Mouse (Mus musculus) CH12.LX (cell line): Measurements from ENCODE around the gene Cacna1c. TPM values are rescaled to one million over a fixed set of nuclear protein-coding genes. Genes with fewer than 3 reads are reported as not detected.

ENCODE experiments used
- DNase-seq: peaks from one replicate; pipeline ENCODE4 v3.0.0-alpha.2; 2013; ENCODE audit errors: extremely low read depth
- H3K27ac ChIP-seq: 2 replicates; pipeline ENCODE4 v1.5.1; 2012; ENCODE audit warnings: low read depth, mild to moderate bottlenecking, control low read depth, moderate library complexity; ENCODE audit not compliant: insufficient read depth
- H3K27me3 ChIP-seq: replicated peaks from 2 replicates; pipeline ENCODE3; 2012; ENCODE audit warnings: inconsistent platforms
- H3K36me3 ChIP-seq, 2 experiments: replicated peaks in 1 of 2; 2 replicates each; pipeline versions ENCODE3 to v1.6.1; 2012; ENCODE audit warnings: inconsistent platforms in 1 of 2, low read length in 1 of 2, mild to moderate bottlenecking in 1 of 2, mixed read lengths in 1 of 2, moderate library complexity in 1 of 2; ENCODE audit not compliant: control insufficient read depth in 1 of 2, insufficient read depth in 1 of 2
- H3K4me1 ChIP-seq, 2 experiments: 2 replicates each; pipeline ENCODE4 v1.6.1; 2012; ENCODE audit warnings: inconsistent platforms in 1 of 2, moderate library complexity in 1 of 2; ENCODE audit not compliant: insufficient read depth in 2 of 2, control insufficient read depth in 1 of 2
- H3K4me2 ChIP-seq: 2 replicates; pipeline ENCODE4 v1.6.1; 2012; ENCODE audit warnings: low read depth, mild to moderate bottlenecking, control low read depth; ENCODE audit not compliant: poor library complexity, insufficient read depth, severe bottlenecking
- H3K4me3 ChIP-seq, 3 experiments: fragments of 150-350 bp in 1 of 3; sonication (generic) in 1 of 3; replicated peaks in 1 of 3; 2 replicates each; pipeline versions ENCODE3 to v1.5.1; 2011 to 2012; ENCODE audit warnings: low read depth in 2 of 3, low read length in 2 of 3, mild to moderate bottlenecking in 2 of 3, moderate library complexity in 2 of 3, control low read depth in 1 of 3, improper control_type of control experiment in 1 of 3, inconsistent platforms in 1 of 3, mixed read lengths in 1 of 3; ENCODE audit not compliant: poor library complexity in 1 of 3
- H3K79me2 ChIP-seq: replicated peaks from 2 replicates; pipeline ENCODE4 v1.6.1; 2012; ENCODE audit warnings: mild to moderate bottlenecking, moderate library complexity; ENCODE audit not compliant: control insufficient read depth, poor library complexity, insufficient read depth, severe bottlenecking; ENCODE audit errors: extremely low read depth
- H3K9ac ChIP-seq: 2 replicates; pipeline ENCODE4 v1.6.1; 2012; ENCODE audit warnings: low read depth, mild to moderate bottlenecking, control low read depth, moderate library complexity; ENCODE audit not compliant: insufficient read depth
- H3K9me3 ChIP-seq: replicated peaks from 2 replicates; pipeline ENCODE3; 2012; ENCODE audit warnings: low read length, inconsistent platforms, mixed read lengths
- BHLHE40 ChIP-seq: IDR thresholded peaks from 2 replicates; pipeline ENCODE4 v1.6.1; 2011; ENCODE audit warnings: mild to moderate bottlenecking, low read depth, low read length, improper control_type of control experiment
- CHD1 ChIP-seq: IDR thresholded peaks from 2 replicates; pipeline ENCODE4 v1.6.1; 2012; ENCODE audit warnings: low read depth, low read length, improper control_type of control experiment, inconsistent platforms
- CTCF ChIP-seq, 2 experiments: IDR thresholded peaks in 1 of 2; conservative IDR thresholded peaks in 1 of 2; 2 replicates each; pipeline ENCODE4 v1.5.1; 2011 to 2012; ENCODE audit warnings: low read depth in 2 of 2, low read length in 2 of 2, improper control_type of control experiment in 1 of 2, inconsistent platforms in 1 of 2, mild to moderate bottlenecking in 1 of 2, moderate library complexity in 1 of 2
- ELF1 ChIP-seq: IDR thresholded peaks from 2 replicates; pipeline ENCODE4 v1.6.1; 2014; ENCODE audit warnings: low read depth, mild to moderate bottlenecking, inconsistent platforms, low read length, improper control_type of control experiment
- EP300 ChIP-seq: IDR thresholded peaks from 2 replicates; pipeline ENCODE4 v1.6.1; 2011; ENCODE audit warnings: low read length, improper control_type of control experiment
- ETS1 ChIP-seq: conservative IDR thresholded peaks from 2 replicates; pipeline ENCODE4 v1.6.1; 2012; ENCODE audit warnings: low read depth, mild to moderate bottlenecking, inconsistent platforms, low read length, improper control_type of control experiment, moderate library complexity
- GABPA ChIP-seq: IDR thresholded peaks from 2 replicates; pipeline ENCODE4 v1.6.1; 2012; ENCODE audit warnings: low read depth, low read length, improper control_type of control experiment, inconsistent platforms; ENCODE audit not compliant: insufficient replicate concordance
- IRF4 ChIP-seq: IDR thresholded peaks from 2 replicates; pipeline ENCODE4 v1.6.1; 2014; ENCODE audit warnings: low read depth, mild to moderate bottlenecking, inconsistent platforms, low read length, improper control_type of control experiment
- JUN ChIP-seq: IDR thresholded peaks from 2 replicates; pipeline ENCODE4 v1.6.1; 2011; ENCODE audit warnings: low read depth, mild to moderate bottlenecking, low read length, improper control_type of control experiment, moderate library complexity; ENCODE audit not compliant: insufficient read depth
- JUND ChIP-seq: conservative IDR thresholded peaks from 2 replicates; pipeline ENCODE4 v1.6.1; 2011; ENCODE audit warnings: low read depth, low read length, improper control_type of control experiment
- MAX ChIP-seq: IDR thresholded peaks from 2 replicates; pipeline ENCODE4 v1.6.1; 2011; ENCODE audit warnings: low read length, improper control_type of control experiment
- MEF2A ChIP-seq: IDR thresholded peaks from 2 replicates; pipeline ENCODE4 v1.6.1; 2014; ENCODE audit warnings: low read depth, mild to moderate bottlenecking, inconsistent platforms, low read length, improper control_type of control experiment, borderline replicate concordance
- MYC ChIP-seq: IDR thresholded peaks from 2 replicates; pipeline ENCODE4 v1.6.1; 2011; ENCODE audit warnings: low read depth, mild to moderate bottlenecking, improper control_type of control experiment, low read length
- NELFE ChIP-seq: IDR thresholded peaks from 2 replicates; pipeline ENCODE4 v1.6.1; 2011; ENCODE audit warnings: low read depth, low read length, improper control_type of control experiment
- NRF1 ChIP-seq: IDR thresholded peaks from 2 replicates; pipeline ENCODE4 v1.6.1; 2014; ENCODE audit warnings: low read depth, mild to moderate bottlenecking, inconsistent platforms, low read length, improper control_type of control experiment, moderate library complexity
- PAX5 ChIP-seq: IDR thresholded peaks from 2 replicates; pipeline ENCODE4 v1.6.1; 2012; ENCODE audit warnings: low read length, inconsistent platforms, mixed read lengths
- POLR2A ChIP-seq: IDR thresholded peaks from 2 replicates; pipeline ENCODE4 v1.6.1; 2011; ENCODE audit warnings: low read depth, mild to moderate bottlenecking, improper control_type of control experiment, low read length
- POLR2AphosphoS2 ChIP-seq: IDR thresholded peaks from 2 replicates; pipeline ENCODE4 v1.6.1; 2011; ENCODE audit warnings: low read depth, low read length, improper control_type of control experiment
- RAD21 ChIP-seq: IDR thresholded peaks from 2 replicates; pipeline ENCODE4 v1.6.1; 2011; ENCODE audit warnings: low read depth, mild to moderate bottlenecking, low read length, improper control_type of control experiment, moderate library complexity
- RCOR1 ChIP-seq: conservative IDR thresholded peaks from 2 replicates; pipeline ENCODE4 v1.6.1; 2012; ENCODE audit warnings: low read depth, mild to moderate bottlenecking, inconsistent platforms, low read length, improper control_type of control experiment
- SIN3A ChIP-seq: IDR thresholded peaks from 2 replicates; pipeline ENCODE4 v1.6.1; 2012; ENCODE audit warnings: low read length, improper control_type of control experiment, inconsistent platforms
- TBP ChIP-seq: conservative IDR thresholded peaks from 2 replicates; pipeline ENCODE4 v1.6.1; 2011; ENCODE audit warnings: low read depth, low read length, improper control_type of control experiment
- TCF12 ChIP-seq: IDR thresholded peaks from 2 replicates; pipeline ENCODE4 v1.6.1; 2014; ENCODE audit warnings: low read depth, mild to moderate bottlenecking, inconsistent platforms, low read length, improper control_type of control experiment
- UBTF ChIP-seq: IDR thresholded peaks from 2 replicates; pipeline ENCODE4 v1.6.1; 2012; ENCODE audit warnings: low read depth, mild to moderate bottlenecking, inconsistent platforms, low read length, improper control_type of control experiment, moderate library complexity
- USF1 ChIP-seq: IDR thresholded peaks from 2 replicates; pipeline ENCODE4 v1.6.1; 2014; ENCODE audit warnings: low read depth, mild to moderate bottlenecking, inconsistent platforms, low read length, improper control_type of control experiment
- ZC3H11A ChIP-seq: IDR thresholded peaks from 2 replicates; pipeline ENCODE4 v1.6.1; 2012; ENCODE audit warnings: low read depth, mild to moderate bottlenecking, inconsistent platforms, low read length, improper control_type of control experiment
- ZNF384 ChIP-seq: IDR thresholded peaks from 2 replicates; pipeline ENCODE4 v1.6.1; 2012; ENCODE audit warnings: low read depth, low read length, improper control_type of control experiment, inconsistent platforms
- dilution Hi-C: fragments of 300-500 bp; cut with MboI; formaldehyde crosslinking; loops from 2 replicates; pipeline ENCODE4 v1.14.3; 2020; ENCODE audit warnings: low sequenced_read_pairs; ENCODE audit not compliant: extremely low pct_unique_long_range_greater_than_20kb, extremely low pct_ligation_motif_present
- in situ Hi-C: fragments of 300-500 bp; cut with MboI; formaldehyde crosslinking; loops from 3 replicates; pipeline ENCODE4 v1.14.3; 2019; ENCODE audit warnings: low sequenced_read_pairs, low pct_ligation_motif_present, low pct_unique_long_range_greater_than_20kb, mixed read lengths
- polyA plus RNA-seq: library from polyadenylated mRNA; unstranded; fragments of >175 nt; gene quantifications from 2 replicates; pipeline ENCODE4 v1.2.1, GENCODE M21; 2012; ENCODE audit warnings: low read depth; ENCODE audit not compliant: insufficient read length
- total RNA-seq, 2 experiments: library from RNA; depleted of rRNA; stranded (reverse); fragments of 300-350 nt in 1 of 2; fragments of >200 nt in 1 of 2; gene quantifications; 2 replicates each; pipeline ENCODE4 v1.2.3; 2012 to 2014

Cacna1c gene
- total and polyA plus RNA-seq, 3 experiments = 0.04 TPM; not detected in 2

DNA sequence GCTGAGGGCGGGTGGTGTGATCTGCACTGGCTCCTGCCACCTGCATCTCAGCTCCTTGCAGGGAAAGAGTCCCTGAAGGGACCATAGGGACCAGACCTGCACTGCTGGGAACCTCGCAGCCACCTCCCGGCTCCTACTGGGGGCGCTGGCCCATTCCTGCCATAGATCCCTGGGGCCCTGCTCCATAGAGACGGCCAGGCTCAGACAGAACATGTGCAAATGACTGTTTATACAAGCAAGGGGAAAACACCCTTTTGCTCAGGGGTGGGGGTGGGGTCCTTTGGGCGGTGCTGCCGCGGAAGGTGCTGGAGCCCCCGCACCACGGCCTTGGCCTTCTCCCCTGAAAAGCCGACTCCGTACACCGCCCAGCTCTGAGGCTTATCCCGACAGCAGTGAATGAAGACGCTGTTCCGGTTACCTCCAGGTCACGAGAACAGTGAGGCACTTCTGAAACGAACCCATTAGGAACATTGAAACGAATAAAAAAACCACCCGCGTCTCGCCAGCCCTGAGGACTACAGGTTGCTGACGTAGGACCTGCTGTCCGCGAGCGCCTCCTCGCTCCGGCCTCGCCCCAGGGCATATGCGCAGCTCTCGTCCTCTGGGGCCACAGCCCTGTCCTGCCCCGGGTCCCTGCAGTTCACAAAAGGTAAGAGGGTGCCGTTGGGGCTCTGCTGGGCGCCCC, 602.7 kb downstream of the Cacna1c start:
- H3K36me3 ChIP-seq = no peaks in the 10 kb centered on the region
- H3K27ac ChIP-seq = peak overlapping the region; percentile 69; the same call in 1 of the 2 replicates
- peak overlapping the region; percentile 43 for H3K9ac ChIP-seq
- H3K79me2 ChIP-seq = no peaks in the 10 kb centered on the region
- peaks cover 10 to 20% of the 10 kb centered on the region in 2 experiments for H3K4me1 ChIP-seq
- H3K4me3 ChIP-seq = peak overlapping the region; percentile 37 to 63 (median 40)
- peaks cover 94% of the 10 kb centered on the region for H3K27me3 ChIP-seq
- H3K4me2 ChIP-seq = peak overlapping the region; percentile 94
- H3K9me3 ChIP-seq = no peaks in the 10 kb centered on the region
- in situ Hi-C loops (no loop called here), dilution Hi-C loops (no loop called here)
- DNase-seq = peak; percentile 27
- TF ChIP-seq EP300 (no peak), TCF12 (no peak), IRF4 (peak; percentile 9; the same call in 1 of the 2 replicates), JUN (no peak), NRF1 (peak; percentile 61), RAD21 (no peak; the same call in none of the 2 replicates), JUND (no peak), POLR2A (no peak), ETS1 (no peak), CHD1 (no peak), BHLHE40 (peak; percentile 63), MAX (0 out of 2 replicates have a peak, but pooled peaks have one; percentile 29), PAX5 (no peak), USF1 (no peak), ZC3H11A (no peak), ZNF384 (no peak), NELFE (peak; percentile 12; the same call in 1 of the 2 replicates), RCOR1 (no peak), SIN3A (no peak), TBP (no peak), MEF2A (no peak), GABPA (no peak), UBTF (peak; percentile 33), CTCF (conservative IDR thresholded peaks at IDR 0.05 in 1 of 2, IDR thresholded peaks at IDR 0.05 in 1 of 2; ENCODE audit: low read depth in 2 of 2, low read length in 2 of 2) (peak in 1 of 2 experiments; percentile 44; a peak in 2 of 4 replicates), ELF1 (no peak), MYC (0 out of 2 replicates have a peak, but pooled peaks have one; percentile 16), POLR2AphosphoS2 (no peak)
